Mouse (Mus musculus): ENCODE data around the gene Fcer1g.

DNA sequence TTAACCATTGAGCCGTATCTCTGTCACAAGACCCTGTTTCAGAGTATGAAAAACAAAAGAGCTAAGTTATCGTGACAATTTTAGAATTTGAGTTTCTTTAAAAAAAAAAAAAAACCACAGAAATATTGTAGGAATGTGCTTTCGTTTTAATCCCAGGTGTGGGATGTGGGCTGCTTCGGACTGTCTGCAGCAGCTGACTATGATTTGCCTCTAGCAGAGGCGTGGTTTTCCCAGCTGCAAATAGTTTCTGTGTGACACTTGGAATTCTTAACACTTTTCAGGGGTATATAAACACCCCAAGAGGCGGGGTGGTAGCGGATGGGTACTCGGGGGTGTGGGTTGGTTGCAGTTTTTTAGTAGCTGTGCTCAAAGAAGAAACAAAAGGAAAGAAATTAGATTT lies 11.2 kb upstream of the Fcer1g start:
- TF ChIP-seq CTCF (IDR thresholded peaks at IDR 0.05; ENCODE audit: borderline replicate concordance, control insufficient read depth, extremely low read depth, insufficient read depth, low read length, poor library complexity) (no peak), POLR2A (IDR thresholded peaks at IDR 0.05; ENCODE audit: control insufficient read depth, extremely low read depth, insufficient read depth, low read length, poor library complexity) (no peak)

All from thymus, adult 2 months (tissue).